Mouse (Mus musculus) erythroblast, embryonic 14.5 days (primary cell): Measurements from ENCODE around the gene Add3.

ENCODE experiments used
- GATA1 ChIP-seq: IDR thresholded peaks from 2 replicates; pipeline ENCODE4 v1.6.1; 2012; ENCODE audit warnings: low read length, inconsistent platforms, mixed read lengths
- TAL1 ChIP-seq: IDR thresholded peaks from 3 replicates; pipeline ENCODE4 v1.6.1; 2012; ENCODE audit warnings: low read length, inconsistent platforms, mixed read lengths

DNA sequence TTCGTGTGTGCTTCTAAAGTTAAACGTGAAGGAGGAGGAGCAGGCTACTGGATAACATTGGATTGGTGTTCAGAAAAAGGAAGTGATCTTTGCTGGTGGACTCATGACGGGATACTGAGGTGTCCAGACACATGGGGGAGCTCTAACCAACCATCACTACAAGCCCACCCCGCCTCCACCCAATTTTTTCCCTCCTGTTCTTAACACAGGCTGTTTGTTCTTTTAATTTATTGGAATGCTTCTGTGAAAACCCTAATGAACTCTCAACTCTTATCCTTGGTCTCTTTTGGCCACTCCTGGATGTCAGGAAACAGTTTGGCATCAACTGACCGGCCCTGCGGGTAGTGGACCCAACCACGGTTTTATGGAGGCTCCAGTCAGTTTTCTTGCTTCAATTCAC is 33.3 kb upstream of the Add3 start:
- TF ChIP-seq TAL1 (no peak), GATA1 (no peak)
